Mouse (Mus musculus) kidney, adult 2 months (tissue): ENCODE results near the gene Pigz.

Experiments
- CTCF ChIP-seq: fragments of 200-500 bp; conservative IDR thresholded peaks from 2 replicates; pipeline ENCODE4 v1.5.1; 2011; ENCODE audit warnings: low read depth, mild to moderate bottlenecking, control low read depth, low read length, moderate library complexity, mixed read lengths; ENCODE audit not compliant: insufficient read depth, insufficient read length
- POLR2A ChIP-seq: fragments of 200-500 bp; IDR thresholded peaks from one replicate; pipeline ENCODE4 v1.6.1; 2011; ENCODE audit warnings: low read depth, low read length, control low read depth

DNA sequence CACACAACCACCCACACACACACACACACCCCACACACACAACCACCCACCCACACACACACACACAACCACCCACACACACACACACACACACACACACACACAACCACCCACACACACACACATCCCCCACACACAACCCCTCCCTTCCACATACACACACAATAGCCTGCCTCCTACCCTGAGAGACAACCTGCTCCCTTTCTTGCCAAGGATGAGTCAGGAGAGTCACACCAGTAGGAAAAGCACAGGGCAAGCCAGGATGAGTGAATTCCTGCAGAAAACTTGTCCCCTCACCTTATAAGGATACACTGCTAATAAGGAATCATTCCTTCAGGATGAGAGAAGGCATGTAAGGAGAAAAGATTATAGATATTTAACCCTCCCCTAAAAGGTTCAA, 60.3 kb downstream of the Pigz start:
- no peak for TF ChIP-seq CTCF
- no peak for TF ChIP-seq POLR2A
